Mouse (Mus musculus) heart, embryonic 16.5 days (tissue): Measurements from ENCODE around the gene Slc12a3. TPM values are rescaled to one million over a fixed set of nuclear protein-coding genes. Genes with fewer than 3 reads are reported as not detected.

ENCODE experiments used
- ATAC-seq: fragments of 200-750 bp; cut with Nextera tagmentation; replicated peaks from 2 replicates; pipeline ENCODE4 v1.8.0; 2017; ENCODE audit warnings: moderate number of reproducible peaks; ENCODE audit not compliant: insufficient read depth, low FRiP score; ENCODE audit errors: extremely low read depth
- H3K27ac ChIP-seq: fragments of 300-500 bp; sonication (generic); 2 replicates; pipeline ENCODE4 v1.5.1; 2014; ENCODE audit warnings: mild to moderate bottlenecking, low read length, control low read depth, moderate library complexity
- H3K27me3 ChIP-seq: fragments of 300-500 bp; sonication (generic); 2 replicates; pipeline ENCODE4 v1.6.1; 2014; ENCODE audit warnings: low read length, mixed read lengths; ENCODE audit not compliant: control insufficient read depth, insufficient read depth
- H3K36me3 ChIP-seq: fragments of 300-500 bp; sonication (generic); 2 replicates; pipeline ENCODE4 v1.6.1; 2014; ENCODE audit not compliant: control insufficient read depth, insufficient read depth
- H3K4me1 ChIP-seq: fragments of 300-500 bp; sonication (generic); 2 replicates; pipeline ENCODE4 v1.6.1; 2014; ENCODE audit warnings: low read length, mixed read lengths; ENCODE audit not compliant: control insufficient read depth, insufficient read depth
- H3K4me2 ChIP-seq: fragments of 300-500 bp; sonication (generic); 2 replicates; pipeline ENCODE4 v1.6.1; 2014; ENCODE audit warnings: low read depth, mild to moderate bottlenecking, control low read depth, low read length
- H3K4me3 ChIP-seq: fragments of 300-500 bp; sonication (generic); 2 replicates; pipeline ENCODE4 v1.5.1; 2014; ENCODE audit warnings: mild to moderate bottlenecking, control low read depth, low read length
- H3K9ac ChIP-seq: fragments of 300-500 bp; sonication (generic); 2 replicates; pipeline ENCODE4 v1.6.1; 2014; ENCODE audit warnings: low read length, control low read depth
- H3K9me3 ChIP-seq: fragments of 300-500 bp; sonication (generic); replicated peaks from 2 replicates; pipeline ENCODE4 v1.6.1; 2016; ENCODE audit warnings: low read length; ENCODE audit not compliant: control insufficient read depth
- WGBS: fragments of 180-500 bp; shearing (Covaris S2); extraction: QIAGEN DNeasy Blood & Tissue Kit; methylation state at CpG from one replicate; pipeline ENCODE4 v1.1.7; 2014; 5-methylcytosine and 5-hydroxymethylcytosine counted together
- polyA plus RNA-seq: library from polyadenylated mRNA; unstranded; fragments of >200 nt; fragmentation: Nextera tagmentation; extraction: Ambion mirVana; gene quantifications from 2 replicates; pipeline ENCODE4 v1.2.1, GENCODE M21; 2015

The Slc12a3 gene
- polyA plus RNA-seq, 1 experiment from 2014 or later, result not detected

DNA sequence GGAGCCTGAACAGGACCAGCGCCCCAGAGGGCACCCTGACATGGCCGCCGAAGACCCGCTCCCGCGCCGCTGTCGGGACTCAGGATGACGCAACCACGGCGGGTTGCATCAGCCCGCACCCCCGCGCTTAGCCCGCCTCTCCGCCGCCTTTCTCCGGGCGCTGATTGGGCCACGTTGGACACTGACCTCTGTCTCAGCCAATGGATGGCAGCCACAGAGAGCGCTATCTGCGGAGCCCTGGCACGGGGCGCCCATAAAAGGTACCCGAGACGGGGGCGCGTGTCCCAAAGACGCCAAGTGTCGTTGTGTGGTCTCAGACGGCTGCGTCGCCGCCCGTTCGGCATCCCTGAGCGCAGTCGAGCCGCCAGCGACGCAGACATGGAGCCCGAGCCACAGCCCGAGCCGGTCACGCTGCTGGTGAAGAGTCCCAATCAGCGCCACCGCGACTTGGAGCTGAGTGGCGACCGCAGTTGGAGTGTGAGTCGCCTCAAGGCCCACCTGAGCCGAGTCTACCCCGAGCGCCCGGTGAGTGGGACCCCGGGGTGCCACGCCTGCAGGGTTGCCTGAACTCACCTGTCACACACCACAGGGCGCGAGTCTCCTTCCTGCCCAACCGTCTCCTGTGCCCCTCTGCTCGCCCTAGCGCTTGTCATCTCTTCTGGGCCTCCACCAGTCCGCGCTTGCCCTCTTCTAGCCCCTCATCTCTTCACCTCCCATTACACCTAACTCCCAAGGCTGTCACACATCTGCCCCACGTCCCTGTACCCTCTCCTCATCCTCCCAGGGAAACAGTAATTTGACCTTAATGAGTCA is 57.4 kb downstream of the Slc12a3 start, which contains the start of gene Herpud1:
Herpud1 (plus strand) TSS at position 225 of the 813 bp plus-strand sequence.
- peaks cover 12% of the 10 kb centered on the region for H3K4me1 ChIP-seq
- H3K27ac ChIP-seq, result peak within 1 kb of the TSS; percentile 93
- peak; percentile 99 for ATAC-seq
- WGBS, result under 1% methylated on average over 64 of the region's 65 CpGs
- peak within 1 kb of the TSS; percentile 96 for H3K9ac ChIP-seq
- H3K27me3 ChIP-seq, result no peaks in the 10 kb centered on the region
- H3K4me2 ChIP-seq, result peak within 1 kb of the TSS; percentile 75
- peak within 1 kb of the TSS; percentile 73 for H3K4me3 ChIP-seq
- peaks cover 21% of the 10 kb centered on the region for H3K36me3 ChIP-seq
- no peaks in the 10 kb centered on the region for H3K9me3 ChIP-seq

DNA sequence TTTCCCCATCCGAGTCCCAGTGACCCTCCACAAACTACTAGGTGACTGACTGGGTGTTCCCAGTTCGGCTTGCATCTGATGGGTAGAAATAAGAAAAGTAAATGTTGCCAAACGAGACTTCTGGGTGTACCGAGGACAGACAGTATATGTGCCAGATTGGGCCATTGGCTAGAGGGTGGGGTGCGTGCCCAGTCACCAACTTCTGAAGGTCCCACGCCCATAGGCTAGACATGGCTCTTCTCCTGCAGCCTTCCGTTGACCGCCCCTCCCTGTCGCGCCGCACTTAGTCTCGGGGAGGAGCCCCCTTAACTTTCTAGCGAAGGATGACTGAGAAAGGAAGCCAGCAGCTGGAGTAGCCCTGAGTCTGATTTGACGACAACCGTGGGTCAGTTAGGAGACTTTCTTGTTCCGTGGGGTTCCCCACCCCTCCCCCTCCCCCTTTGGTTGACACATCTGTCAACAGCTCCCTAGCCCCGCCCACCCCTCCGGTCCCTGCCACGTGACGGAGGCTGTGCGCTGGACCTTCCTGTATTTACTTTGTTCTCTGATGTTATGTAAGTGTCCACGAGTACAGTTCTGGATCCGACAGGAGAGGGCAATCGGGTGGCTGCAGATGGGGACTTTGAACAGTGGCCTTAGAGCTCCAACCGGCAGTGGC is 58.2 kb downstream of the Slc12a3 start:
- peak overlapping the region; percentile 73 for H3K4me3 ChIP-seq
- peak overlapping the region; percentile 75 for H3K4me2 ChIP-seq
- H3K36me3 ChIP-seq, result peaks cover 29% of the 10 kb centered on the region
- no peaks in the 10 kb centered on the region for H3K27me3 ChIP-seq
- peak overlapping the region; percentile 93 for H3K27ac ChIP-seq
- H3K9ac ChIP-seq, result peak overlapping the region; percentile 93
- WGBS, result under 1% methylated on average over 25 of the region's 25 CpGs
- H3K9me3 ChIP-seq, result no peaks in the 10 kb centered on the region
- peaks cover 12% of the 10 kb centered on the region for H3K4me1 ChIP-seq
- peak; percentile 60 for ATAC-seq

DNA sequence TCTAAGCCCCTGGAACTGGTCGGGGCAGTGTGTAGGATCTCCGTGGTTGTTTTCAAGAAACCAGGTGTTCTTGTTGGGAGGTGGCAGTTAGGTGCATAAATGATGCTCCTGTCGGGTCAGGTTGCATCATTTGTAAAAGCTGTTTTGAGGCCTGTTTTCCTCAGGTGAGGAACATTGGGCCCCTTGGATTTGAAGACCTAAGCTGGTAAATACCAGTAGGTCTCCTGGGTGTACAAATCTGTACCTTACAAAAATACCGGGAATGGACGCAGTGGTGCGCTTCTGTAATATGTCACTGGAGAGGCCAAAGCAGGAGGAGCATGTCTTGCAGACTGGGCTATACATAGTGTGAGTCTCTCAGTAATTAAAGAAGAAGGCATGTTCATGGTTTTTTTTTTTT is 58.8 kb downstream of the Slc12a3 start:
- H3K4me1 ChIP-seq, result peaks cover 14% of the 10 kb centered on the region
- peaks cover 35% of the 10 kb centered on the region for H3K36me3 ChIP-seq
- H3K27me3 ChIP-seq, result no peaks in the 10 kb centered on the region
- no peak for ATAC-seq
- H3K9me3 ChIP-seq, result no peaks in the 10 kb centered on the region
- H3K4me2 ChIP-seq, result peak overlapping the region; percentile 75
- H3K27ac ChIP-seq, result peak overlapping the region; percentile 93
- peak overlapping the region; percentile 93 for H3K9ac ChIP-seq
- H3K4me3 ChIP-seq, result peak overlapping the region; percentile 73
- 20% methylated on average over 6 of the region's 6 CpGs for WGBS

DNA sequence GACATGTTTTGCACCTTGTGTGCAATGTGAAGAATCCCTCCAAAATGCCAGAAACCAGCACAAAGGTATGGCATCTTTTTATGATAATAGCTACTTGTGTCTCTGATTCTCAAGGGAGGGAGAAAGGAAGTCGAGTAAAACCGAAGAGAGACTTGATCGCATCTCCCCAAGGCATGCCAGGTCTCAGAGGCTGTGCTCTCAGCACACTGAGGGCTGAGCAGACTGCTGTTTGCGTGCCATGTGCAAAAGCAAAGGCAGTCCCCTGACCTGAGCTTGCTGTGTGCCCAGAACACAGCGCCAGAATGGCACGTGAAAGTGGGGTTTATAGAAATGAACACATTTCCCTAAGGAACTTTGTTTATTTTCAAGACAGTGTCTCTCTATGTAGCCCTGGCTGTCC is 60.5 kb downstream of the Slc12a3 start:
- no peaks in the 10 kb centered on the region for H3K9me3 ChIP-seq
- 86% methylated on average over 6 of the region's 6 CpGs for WGBS
- peaks cover 15% of the 10 kb centered on the region for H3K4me1 ChIP-seq
- no peak overlapping the region for H3K9ac ChIP-seq
- peaks cover 49% of the 10 kb centered on the region for H3K36me3 ChIP-seq
- no peak overlapping the region for H3K27ac ChIP-seq
- no peak overlapping the region for H3K4me2 ChIP-seq
- no peak for ATAC-seq
- H3K4me3 ChIP-seq, result no peak overlapping the region
- H3K27me3 ChIP-seq, result no peaks in the 10 kb centered on the region

DNA sequence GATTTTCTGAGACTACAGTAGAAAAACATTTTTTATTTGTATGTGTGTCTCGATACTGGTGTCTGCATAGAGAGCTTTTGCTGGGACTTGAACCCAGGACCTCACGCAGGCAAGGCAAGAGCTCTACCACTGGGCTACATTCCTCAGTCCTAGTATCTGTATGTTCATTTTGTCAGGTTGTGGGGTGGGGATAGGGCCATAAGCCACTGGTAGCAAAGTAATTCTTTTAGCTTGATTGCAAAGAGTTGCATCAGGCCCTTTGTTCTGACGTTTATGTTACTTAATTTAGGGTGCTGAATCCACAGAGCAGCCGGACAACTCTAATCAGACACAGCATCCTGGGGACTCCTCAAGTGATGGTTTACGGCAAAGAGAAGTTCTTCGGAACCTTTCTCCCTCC is 61.4 kb downstream of the Slc12a3 start:
- Histone ChIP-seq H3K4me2 (no peak overlapping the region), H3K9ac (no peak overlapping the region), H3K4me1 (peaks cover 14% of the 10 kb centered on the region), H3K36me3 (peaks cover 58% of the 10 kb centered on the region), H3K27ac (no peak overlapping the region), H3K27me3 (no peaks in the 10 kb centered on the region), H3K4me3 (no peak overlapping the region), H3K9me3 (no peaks in the 10 kb centered on the region)
- ATAC-seq, result no peak
- 86% methylated on average over 6 of the region's 6 CpGs for WGBS

DNA sequence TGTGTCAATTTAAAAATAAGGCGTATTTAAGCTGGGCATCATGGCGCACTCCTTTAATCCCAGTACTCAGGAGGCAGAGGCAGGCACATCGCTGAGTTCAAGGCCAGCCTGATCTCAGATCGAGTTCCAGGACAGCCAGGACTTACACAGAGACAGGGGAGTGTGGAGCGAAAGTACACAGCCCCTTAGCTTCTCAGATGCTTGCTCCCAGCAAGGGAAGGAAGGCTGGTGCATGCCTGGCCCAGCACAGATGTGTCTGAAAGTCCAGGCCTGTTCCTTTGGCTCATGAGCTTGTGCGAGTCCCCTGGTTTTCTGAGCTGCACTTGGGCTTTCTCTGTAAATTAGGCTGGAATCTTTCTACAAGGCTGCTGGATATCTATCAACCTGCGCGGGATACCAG is 61.9 kb downstream of the Slc12a3 start:
- Histone ChIP-seq H3K4me2 (no peak overlapping the region), H3K27me3 (no peaks in the 10 kb centered on the region), H3K4me1 (peaks cover 9% of the 10 kb centered on the region), H3K4me3 (no peak overlapping the region), H3K9me3 (no peaks in the 10 kb centered on the region), H3K36me3 (peaks cover 61% of the 10 kb centered on the region), H3K9ac (no peak overlapping the region), H3K27ac (no peak overlapping the region)
- WGBS, result 95% methylated on average over 8 of the region's 8 CpGs
- ATAC-seq, result no peak

DNA sequence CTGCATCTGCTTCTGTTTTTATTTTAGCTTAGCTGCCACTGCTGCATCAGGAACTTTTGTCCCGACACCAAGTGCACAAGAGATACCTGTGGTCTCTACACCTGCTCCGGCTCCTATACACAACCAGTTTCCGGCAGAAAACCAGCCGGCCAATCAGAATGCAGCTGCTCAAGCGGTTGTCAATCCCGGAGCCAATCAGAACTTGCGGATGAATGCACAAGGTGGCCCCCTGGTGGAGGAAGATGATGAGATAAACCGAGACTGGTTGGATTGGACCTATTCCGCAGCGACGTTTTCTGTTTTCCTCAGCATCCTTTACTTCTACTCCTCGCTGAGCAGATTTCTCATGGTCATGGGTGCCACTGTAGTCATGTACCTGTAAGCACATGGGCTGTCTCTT is 63.1 kb downstream of the Slc12a3 start:
- Histone ChIP-seq H3K4me3 (no peak overlapping the region), H3K9me3 (no peaks in the 10 kb centered on the region), H3K9ac (no peak overlapping the region), H3K4me2 (no peak overlapping the region), H3K4me1 (peaks cover 9% of the 10 kb centered on the region), H3K27ac (peak overlapping the region; percentile 60), H3K27me3 (no peaks in the 10 kb centered on the region), H3K36me3 (peaks cover 61% of the 10 kb centered on the region)
- WGBS, result 80% methylated on average over 12 of the region's 12 CpGs
- no peak for ATAC-seq

DNA sequence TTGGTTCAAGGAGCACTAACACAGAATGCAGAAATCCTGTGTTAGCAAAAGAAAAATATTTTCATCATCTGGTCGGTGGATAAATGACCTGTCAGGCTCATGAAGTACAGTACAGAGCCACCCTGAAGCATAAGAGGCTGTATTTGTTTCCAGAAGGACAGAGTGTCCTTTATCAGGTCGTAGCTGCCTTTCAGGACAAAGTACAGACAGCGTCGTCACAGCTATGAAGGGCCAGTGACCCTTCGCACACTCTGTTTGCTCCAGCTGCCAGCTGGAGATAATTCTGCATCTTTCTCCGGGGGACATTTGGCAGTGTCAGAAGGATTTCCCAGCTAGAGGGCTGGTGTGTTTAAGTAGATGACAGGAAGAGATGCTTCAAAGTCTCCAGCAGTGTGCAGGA is 63.6 kb downstream of the Slc12a3 start:
- ATAC-seq, result no peak
- H3K27ac ChIP-seq, result peak overlapping the region; percentile 60
- no peaks in the 10 kb centered on the region for H3K27me3 ChIP-seq
- H3K36me3 ChIP-seq, result peaks cover 63% of the 10 kb centered on the region
- no peak overlapping the region for H3K9ac ChIP-seq
- no peaks in the 10 kb centered on the region for H3K9me3 ChIP-seq
- H3K4me3 ChIP-seq, result no peak overlapping the region
- H3K4me2 ChIP-seq, result no peak overlapping the region
- 28% methylated on average over 6 of the region's 6 CpGs for WGBS
- H3K4me1 ChIP-seq, result peaks cover 9% of the 10 kb centered on the region
